Mouse (Mus musculus): ENCODE results near the gene Klk6. TPM values are rescaled to one million over a fixed set of nuclear protein-coding genes. Genes with fewer than 3 reads are reported as not detected.

The Klk6 gene
- polyA plus RNA-seq, 1 experiment from 2014 or later, result not detected

DNA sequence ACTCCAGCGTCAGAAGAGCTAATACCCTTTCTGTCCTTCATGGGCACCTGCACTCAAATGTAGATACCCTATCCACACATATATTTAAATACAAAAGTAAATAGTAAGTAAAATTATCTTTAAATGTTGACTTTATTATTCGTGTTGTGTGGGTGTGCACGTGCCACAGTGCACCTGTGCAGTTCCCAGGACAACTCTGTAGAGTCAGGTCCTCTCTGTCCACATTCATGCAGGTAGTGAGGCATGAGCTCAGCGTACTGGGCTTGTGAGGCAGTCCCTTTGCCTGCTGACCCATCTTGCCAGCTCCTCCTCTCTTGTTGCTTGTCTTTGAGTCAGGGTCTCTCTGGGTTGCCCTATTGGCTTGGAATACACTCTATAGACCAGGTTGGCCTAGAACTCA is 3.4 kb downstream of the Klk6 start:
- ATAC-seq (ENCODE audit: low FRiP score, low read depth), result no peak
- H3K27me3 ChIP-seq, result no peaks in the 10 kb centered on the region
- no peak overlapping the region for H3K27ac ChIP-seq (replicated peaks)
- no peak overlapping the region for H3K9ac ChIP-seq
- H3K9me3 ChIP-seq, result no peaks in the 10 kb centered on the region
- H3K36me3 ChIP-seq, result no peaks in the 10 kb centered on the region
- H3K4me2 ChIP-seq, result no peak overlapping the region
- H3K4me1 ChIP-seq (replicated peaks), result no peaks in the 10 kb centered on the region
- no peak overlapping the region for H3K4me3 ChIP-seq
- WGBS, result 88% methylated on average over 4 of the region's 4 CpGs

DNA sequence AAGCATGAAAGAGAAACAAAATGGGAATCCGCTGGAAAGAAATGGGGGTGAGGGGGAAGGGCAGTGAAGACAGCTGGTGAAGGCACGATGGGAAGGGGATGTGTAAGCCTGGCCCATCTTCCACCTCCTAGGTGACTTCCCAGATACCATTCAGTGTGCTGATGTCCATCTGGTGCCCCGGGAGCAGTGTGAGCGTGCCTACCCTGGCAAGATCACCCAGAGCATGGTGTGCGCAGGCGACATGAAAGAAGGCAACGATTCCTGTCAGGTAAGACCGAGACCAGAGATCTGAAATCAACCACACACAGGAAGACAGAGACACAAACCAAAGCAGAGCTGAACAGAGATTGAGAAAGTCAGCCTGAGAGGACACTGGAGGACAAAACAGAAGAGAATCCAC is 4.7 kb downstream of the Klk6 start:
- Histone ChIP-seq H3K4me3 (no peak overlapping the region), H3K27me3 (no peaks in the 10 kb centered on the region), H3K27ac (replicated peaks) (no peak overlapping the region), H3K4me2 (no peak overlapping the region), H3K4me1 (replicated peaks) (no peaks in the 10 kb centered on the region), H3K9me3 (no peaks in the 10 kb centered on the region), H3K36me3 (no peaks in the 10 kb centered on the region), H3K9ac (no peak overlapping the region)
- WGBS, result 94% methylated on average over 8 of the region's 8 CpGs
- ATAC-seq (ENCODE audit: low FRiP score, low read depth), result no peak

DNA sequence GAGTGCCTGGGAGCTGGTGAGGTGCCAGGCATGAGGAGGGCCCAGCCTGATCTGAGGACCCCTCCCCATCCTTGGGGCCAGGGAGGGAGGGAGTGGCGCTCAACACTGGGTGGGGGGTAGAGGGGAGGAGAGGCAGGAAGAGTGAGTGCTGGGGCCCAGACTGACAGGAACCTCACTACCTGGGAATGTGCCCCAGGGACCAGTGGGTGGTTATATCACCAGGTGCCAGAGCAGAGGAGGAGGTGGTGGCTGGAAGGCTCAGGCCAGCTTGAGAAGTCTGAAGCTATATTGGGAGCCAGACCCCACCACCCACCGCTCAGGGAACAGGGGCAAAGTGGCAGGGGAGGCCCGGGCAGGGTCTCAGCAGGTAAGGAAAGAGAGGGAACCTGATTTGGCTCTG is 17.4 kb downstream of the Klk6 start, which contains the start of gene Klk5:
Gene Klk5 (plus strand): TSS at position 271 of the 400 bp plus-strand sequence.
- ATAC-seq (ENCODE audit: low FRiP score, low read depth), result no peak
- H3K27ac ChIP-seq (replicated peaks), result no peak within 1 kb of the TSS
- no peaks in the 10 kb centered on the region for H3K36me3 ChIP-seq
- H3K4me2 ChIP-seq, result no peak within 1 kb of the TSS
- H3K9ac ChIP-seq, result no peak within 1 kb of the TSS
- no peaks in the 10 kb centered on the region for H3K4me1 ChIP-seq (replicated peaks)
- 58% methylated on average over 3 of the region's 3 CpGs for WGBS
- H3K27me3 ChIP-seq, result no peaks in the 10 kb centered on the region
- H3K9me3 ChIP-seq, result no peaks in the 10 kb centered on the region
- no peak within 1 kb of the TSS for H3K4me3 ChIP-seq

DNA sequence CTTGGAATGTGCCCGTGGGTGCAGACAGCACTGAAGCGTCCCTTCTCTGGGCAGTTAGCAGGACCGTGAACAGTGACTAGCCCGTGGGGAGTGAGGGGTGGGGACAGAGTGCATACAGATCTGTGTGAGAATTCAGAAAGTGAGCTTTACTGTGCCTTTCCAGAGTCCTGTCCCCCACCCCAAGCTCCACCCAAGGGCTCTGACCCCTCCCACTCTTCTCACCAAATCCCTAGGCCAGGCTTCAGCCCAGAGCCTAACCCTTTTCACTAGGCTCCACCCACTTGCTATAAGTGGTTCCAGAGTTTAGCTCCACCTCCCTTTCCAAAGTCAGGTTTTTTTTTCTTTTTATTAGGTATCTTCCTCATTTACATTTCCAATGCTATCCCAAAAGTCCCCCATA is 19.5 kb downstream of the Klk6 start:
- Histone ChIP-seq H3K4me3 (no peak overlapping the region), H3K27ac (replicated peaks) (no peak overlapping the region), H3K9ac (no peak overlapping the region), H3K36me3 (no peaks in the 10 kb centered on the region), H3K4me1 (replicated peaks) (no peaks in the 10 kb centered on the region), H3K9me3 (no peaks in the 10 kb centered on the region), H3K4me2 (no peak overlapping the region), H3K27me3 (no peaks in the 10 kb centered on the region)
- no peak for ATAC-seq (ENCODE audit: low FRiP score, low read depth)
- WGBS, result 90% methylated on average over 4 of the region's 4 CpGs

DNA sequence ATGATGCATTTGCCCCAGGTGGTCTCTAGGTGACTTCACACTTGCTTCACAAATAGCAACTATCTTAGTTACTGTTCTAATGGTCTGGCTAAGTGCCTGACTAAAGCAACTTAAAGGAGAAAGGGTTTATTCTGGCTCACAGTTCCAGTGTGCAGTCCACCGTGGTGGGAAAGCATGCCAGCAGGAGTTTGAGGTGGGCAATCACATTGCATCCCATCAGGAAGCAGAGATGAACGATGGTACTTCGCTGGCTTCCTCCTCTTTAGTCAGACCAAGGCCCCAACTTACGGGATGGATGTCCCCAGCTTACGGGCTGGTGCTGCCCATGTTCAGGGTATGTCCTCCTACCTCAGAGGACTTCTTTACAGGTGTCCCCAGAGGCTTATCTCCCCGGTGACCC is 27.3 kb downstream of the Klk6 start:
- no peaks in the 10 kb centered on the region for H3K4me1 ChIP-seq (replicated peaks)
- no peak overlapping the region for H3K27ac ChIP-seq (replicated peaks)
- no peak for ATAC-seq (ENCODE audit: low FRiP score, low read depth)
- H3K9ac ChIP-seq, result no peak overlapping the region
- H3K4me2 ChIP-seq, result no peak overlapping the region
- H3K4me3 ChIP-seq, result no peak overlapping the region
- 94% methylated on average over 6 of the region's 6 CpGs for WGBS
- H3K27me3 ChIP-seq, result no peaks in the 10 kb centered on the region
- no peaks in the 10 kb centered on the region for H3K36me3 ChIP-seq
- H3K9me3 ChIP-seq, result no peaks in the 10 kb centered on the region

DNA sequence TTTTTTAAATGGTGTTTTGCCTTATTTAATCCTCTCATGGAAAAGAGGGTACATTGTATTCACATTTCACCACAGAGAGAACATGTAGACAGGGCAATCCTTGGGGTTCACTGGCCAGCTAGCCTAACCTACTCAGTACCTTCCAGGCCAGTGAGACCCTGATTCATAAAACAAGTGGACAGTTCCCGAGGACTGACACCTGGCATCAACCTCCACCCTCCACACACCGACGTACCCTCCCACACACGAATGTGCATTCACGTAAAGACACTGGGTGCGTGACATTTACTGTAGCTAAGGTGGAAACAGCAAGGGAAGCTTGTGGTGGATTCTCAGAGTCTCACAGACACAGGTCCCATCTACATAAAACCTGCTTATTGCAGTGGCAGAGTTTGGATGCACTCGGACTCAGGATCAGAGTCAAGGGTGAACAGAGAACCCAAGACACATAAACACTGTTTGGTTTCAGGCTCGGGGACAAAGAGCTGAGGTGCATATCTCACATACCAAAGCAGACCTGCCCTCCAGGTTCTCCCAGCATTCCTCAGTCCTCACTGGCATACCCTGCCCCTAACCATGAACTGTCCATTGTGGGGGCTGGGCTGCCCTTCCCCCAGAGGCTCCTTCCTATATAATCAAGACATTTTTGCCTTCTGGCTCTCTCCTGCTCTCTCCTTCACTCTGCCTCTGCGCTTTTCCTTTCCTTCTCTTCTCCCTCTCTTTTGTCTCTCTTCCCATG is 30.5 kb downstream of the Klk6 start:
- Histone ChIP-seq H3K4me2 (no peak overlapping the region), H3K9ac (no peak overlapping the region), H3K4me3 (no peak overlapping the region), H3K27me3 (no peaks in the 10 kb centered on the region), H3K4me1 (replicated peaks) (no peaks in the 10 kb centered on the region), H3K27ac (replicated peaks) (no peak overlapping the region), H3K9me3 (no peaks in the 10 kb centered on the region), H3K36me3 (no peaks in the 10 kb centered on the region)
- 84% methylated on average over 9 of the region's 9 CpGs for WGBS
- no peak for ATAC-seq (ENCODE audit: low FRiP score, low read depth)

DNA sequence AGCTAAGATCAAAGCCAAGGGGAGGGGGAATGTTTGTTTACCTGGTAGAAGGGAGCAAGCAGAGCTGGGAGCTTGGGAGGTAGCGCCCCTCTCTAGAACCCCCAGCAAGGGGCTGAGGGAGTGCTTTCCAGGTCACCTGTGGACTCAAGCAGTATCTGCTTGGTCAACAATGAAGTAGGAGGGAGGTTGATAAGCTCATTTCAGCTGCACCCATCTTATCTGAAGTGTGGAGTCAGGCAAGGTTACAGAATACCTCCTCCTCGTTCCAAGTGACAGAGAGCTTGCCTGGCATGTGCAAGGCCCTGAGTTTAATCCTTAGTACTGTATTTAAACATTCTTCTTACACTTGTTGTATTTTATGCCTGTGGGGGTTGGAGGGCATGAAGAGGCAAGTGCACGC is 31.4 kb downstream of the Klk6 start:
- no peak overlapping the region for H3K4me2 ChIP-seq
- no peaks in the 10 kb centered on the region for H3K4me1 ChIP-seq (replicated peaks)
- H3K4me3 ChIP-seq, result no peak overlapping the region
- no peaks in the 10 kb centered on the region for H3K36me3 ChIP-seq
- no peak overlapping the region for H3K9ac ChIP-seq
- H3K27me3 ChIP-seq, result no peaks in the 10 kb centered on the region
- no peak for ATAC-seq (ENCODE audit: low FRiP score, low read depth)
- 81% methylated on average over 3 of the region's 3 CpGs for WGBS
- no peaks in the 10 kb centered on the region for H3K9me3 ChIP-seq
- H3K27ac ChIP-seq (replicated peaks), result no peak overlapping the region

DNA sequence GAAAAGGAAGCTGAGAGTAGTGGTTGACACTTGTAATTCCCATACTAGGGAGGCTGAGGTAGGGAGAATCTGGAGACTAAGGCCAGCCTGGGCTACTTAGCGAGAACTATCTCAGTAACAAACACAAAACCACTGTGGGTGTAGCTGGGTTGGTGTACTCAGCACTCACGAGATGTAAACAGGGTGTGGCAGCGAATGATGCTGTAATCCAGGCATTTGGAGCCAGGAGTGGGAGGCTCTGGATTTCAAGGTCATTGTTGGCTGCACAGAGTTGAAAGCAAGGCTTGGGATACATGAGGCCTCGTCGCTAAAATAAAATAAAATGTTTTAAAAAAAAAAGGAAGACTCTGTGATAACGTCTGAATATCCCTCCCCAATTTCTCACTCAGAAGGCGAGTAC is 32.0 kb downstream of the Klk6 start:
- H3K27ac ChIP-seq (replicated peaks), result no peak overlapping the region
- no peaks in the 10 kb centered on the region for H3K27me3 ChIP-seq
- H3K9me3 ChIP-seq, result no peaks in the 10 kb centered on the region
- no peak overlapping the region for H3K4me2 ChIP-seq
- no peaks in the 10 kb centered on the region for H3K36me3 ChIP-seq
- H3K4me3 ChIP-seq, result no peak overlapping the region
- no peak overlapping the region for H3K9ac ChIP-seq
- no peaks in the 10 kb centered on the region for H3K4me1 ChIP-seq (replicated peaks)
- no peak for ATAC-seq (ENCODE audit: low FRiP score, low read depth)
- 91% methylated on average over 7 of the region's 7 CpGs for WGBS

DNA sequence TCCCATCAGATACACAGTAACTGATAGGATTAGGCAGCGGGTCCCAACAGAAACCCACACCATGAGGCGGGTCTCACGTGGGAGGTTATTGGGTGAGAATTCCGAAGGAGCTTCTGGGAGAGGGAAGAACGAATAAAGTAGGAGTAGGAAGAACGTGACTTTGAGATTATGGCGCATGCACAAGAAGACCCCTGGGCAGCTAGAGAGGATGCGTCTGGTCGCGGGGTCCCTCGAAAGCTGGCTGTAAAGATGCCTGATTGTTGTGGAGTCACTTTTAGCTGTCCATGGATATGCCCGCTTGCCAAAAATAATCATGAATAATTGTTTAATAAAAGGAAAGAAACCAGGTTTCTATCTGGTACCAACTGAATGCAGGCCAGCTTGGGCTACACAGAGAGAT is 33.2 kb downstream of the Klk6 start:
- Histone ChIP-seq H3K4me3 (no peak overlapping the region), H3K9ac (no peak overlapping the region), H3K27me3 (no peaks in the 10 kb centered on the region), H3K9me3 (no peaks in the 10 kb centered on the region), H3K27ac (replicated peaks) (no peak overlapping the region), H3K4me1 (replicated peaks) (no peaks in the 10 kb centered on the region), H3K4me2 (no peak overlapping the region), H3K36me3 (no peaks in the 10 kb centered on the region)
- ATAC-seq (ENCODE audit: low FRiP score, low read depth), result no peak
- 95% methylated on average over 12 of the region's 12 CpGs for WGBS

DNA sequence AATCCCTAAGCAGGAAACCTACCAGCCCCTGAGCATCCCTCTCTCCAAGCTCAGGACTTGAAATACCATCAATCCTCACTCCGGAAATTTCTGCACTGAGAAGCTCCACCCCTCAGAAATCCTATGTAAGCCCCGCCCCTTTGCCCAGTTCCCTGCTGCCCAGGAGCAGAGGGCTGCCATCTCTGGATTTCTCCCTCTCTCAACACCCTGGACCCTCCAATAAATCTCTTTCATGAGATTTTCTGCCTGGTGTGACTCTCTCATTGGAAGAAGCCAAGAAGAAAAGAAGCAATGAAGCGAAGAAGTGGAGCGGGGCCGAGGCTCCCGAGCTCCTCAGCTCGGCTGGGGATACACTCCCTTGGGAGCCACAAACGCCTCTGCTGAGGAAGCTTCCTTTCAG is 36.1 kb downstream of the Klk6 start:
- H3K9ac ChIP-seq, result no peak overlapping the region
- no peak for ATAC-seq (ENCODE audit: low FRiP score, low read depth)

DNA sequence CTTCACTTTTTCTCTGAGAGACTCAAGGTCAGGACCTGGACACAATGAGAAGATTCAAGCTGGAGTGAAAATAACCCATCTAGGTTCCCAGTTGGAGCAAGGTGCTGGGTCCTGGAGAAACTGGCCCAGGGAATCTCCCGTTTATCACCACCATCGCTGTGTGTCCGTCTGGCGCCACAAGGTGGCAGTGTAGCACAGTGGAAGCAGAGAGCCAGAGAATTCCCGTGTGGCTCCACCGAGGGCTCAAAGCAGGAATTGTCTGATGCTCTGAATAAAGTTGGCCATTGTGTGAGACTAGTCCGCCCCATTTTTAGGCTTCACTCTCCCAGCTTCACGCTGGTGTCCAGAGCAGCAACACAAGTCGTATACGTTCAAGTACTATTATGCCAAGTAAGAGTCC is 48.9 kb downstream of the Klk6 start:
- H3K27me3 ChIP-seq, result no peaks in the 10 kb centered on the region
- no peak overlapping the region for H3K27ac ChIP-seq (replicated peaks)
- no peak overlapping the region for H3K4me2 ChIP-seq
- H3K36me3 ChIP-seq, result no peaks in the 10 kb centered on the region
- H3K9ac ChIP-seq, result no peak overlapping the region
- no peak overlapping the region for H3K4me3 ChIP-seq
- WGBS, result 7% methylated on average over 10 of the region's 10 CpGs
- ATAC-seq (ENCODE audit: low FRiP score, low read depth), result peak; percentile 68
- no peaks in the 10 kb centered on the region for H3K9me3 ChIP-seq
- no peaks in the 10 kb centered on the region for H3K4me1 ChIP-seq (replicated peaks)

More for the DNA sequence above, 36.1 kb downstream of the Klk6 start:
- Histone ChIP-seq H3K4me3 (no peak overlapping the region), H3K27me3 (no peaks in the 10 kb centered on the region), H3K36me3 (no peaks in the 10 kb centered on the region), H3K27ac (replicated peaks) (no peak overlapping the region), H3K4me1 (replicated peaks) (no peaks in the 10 kb centered on the region), H3K4me2 (peak overlapping the region; percentile 22; the same call in 1 of the 2 replicates), H3K9me3 (no peaks in the 10 kb centered on the region)
- WGBS, result 33% methylated on average over 8 of the region's 8 CpGs

DNA sequence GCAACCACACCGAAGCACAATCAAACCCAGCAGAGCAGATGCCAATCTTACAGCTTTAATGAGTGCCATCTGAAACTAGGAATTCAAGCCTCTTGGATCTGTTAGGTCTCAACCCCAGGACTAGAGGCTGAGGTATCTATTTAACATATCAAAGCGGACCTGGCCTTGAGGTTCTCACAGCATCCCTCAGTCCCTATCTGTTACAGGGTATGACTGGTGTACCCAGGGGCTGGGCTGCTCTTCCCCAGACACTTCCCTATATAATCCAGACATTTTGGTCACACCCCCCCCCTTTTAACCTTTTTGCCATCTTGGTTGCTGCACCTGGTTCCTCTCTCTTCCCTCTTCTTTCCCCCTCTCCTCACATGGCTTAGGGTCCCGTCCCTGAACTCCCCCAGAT is 49.4 kb downstream of the Klk6 start:
- no peaks in the 10 kb centered on the region for H3K27me3 ChIP-seq
- 76% methylated on average over 3 of the region's 3 CpGs for WGBS
- ATAC-seq (ENCODE audit: low FRiP score, low read depth), result no peak

DNA sequence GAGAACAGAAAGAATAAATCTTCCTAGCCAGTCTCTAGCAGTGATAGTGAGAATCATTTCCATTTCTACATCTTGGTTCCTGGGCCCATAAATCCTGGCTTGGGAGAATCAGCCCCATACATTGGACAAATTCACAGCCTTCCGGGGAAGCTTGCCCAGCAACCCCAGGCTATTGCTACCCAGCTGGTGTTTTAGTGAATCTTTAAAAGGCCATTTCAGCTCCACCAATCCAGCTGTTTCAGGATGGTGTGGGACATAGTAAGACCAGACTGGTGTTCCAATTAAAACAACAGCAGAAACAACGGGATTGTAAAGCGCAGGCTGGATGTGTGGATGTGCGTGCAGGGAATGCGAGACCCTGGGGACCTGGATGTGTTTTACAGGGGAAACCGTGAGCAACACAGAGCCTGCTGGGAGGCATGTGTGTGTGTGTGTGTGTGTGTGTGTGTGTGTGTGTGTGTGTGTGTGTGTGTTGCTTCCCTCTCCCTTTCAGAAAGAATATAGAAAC is 50.6 kb downstream of the Klk6 start:
- H3K9ac ChIP-seq, result no peak overlapping the region
- H3K4me3 ChIP-seq, result no peak overlapping the region
- H3K27me3 ChIP-seq, result no peaks in the 10 kb centered on the region
- H3K27ac ChIP-seq (replicated peaks), result no peak overlapping the region
- no peak for ATAC-seq (ENCODE audit: low FRiP score, low read depth)
- 70% methylated on average over 6 of the region's 6 CpGs for WGBS
- H3K4me1 ChIP-seq (replicated peaks), result no peaks in the 10 kb centered on the region
- H3K36me3 ChIP-seq, result no peaks in the 10 kb centered on the region
- H3K9me3 ChIP-seq, result no peaks in the 10 kb centered on the region
- H3K4me2 ChIP-seq, result no peak overlapping the region

More for the DNA sequence above, 49.4 kb downstream of the Klk6 start:
- H3K4me1 ChIP-seq (replicated peaks), result no peaks in the 10 kb centered on the region
- H3K9me3 ChIP-seq, result no peaks in the 10 kb centered on the region
- H3K4me3 ChIP-seq, result no peak overlapping the region
- H3K9ac ChIP-seq, result no peak overlapping the region
- no peak overlapping the region for H3K27ac ChIP-seq (replicated peaks)
- H3K36me3 ChIP-seq, result no peaks in the 10 kb centered on the region
- no peak overlapping the region for H3K4me2 ChIP-seq

Data from hindbrain, embryonic 15.5 days (tissue).